Mouse (Mus musculus) MN1 (cell line): ENCODE results near the gene Ntrk2.

Experiments
- DNase-seq: peaks from one replicate; pipeline ENCODE4 v3.0.0-alpha.2; 2016; ENCODE audit warnings: low spot score

Gene Ntrk2

GRCm38 (mm10) chr13:59110107-59110506, 303.7 kb downstream of the Ntrk2 start:
- DNase-seq, result no peak

- no peak for DNase-seq
These were observed 308.3 kb downstream of the Ntrk2 start for GRCm38 (mm10) chr13:59114684-59115083.

GRCm38 (mm10) chr13:59115551-59115950, 309.2 kb downstream of the Ntrk2 start:
- no peak for DNase-seq

GRCm38 (mm10) chr13:59117233-59117632, 310.9 kb downstream of the Ntrk2 start:
- no peak for DNase-seq

GRCm38 (mm10) chr13:59119596-59120394, 313.4 kb downstream of the Ntrk2 start:
- DNase-seq, result no peak

- no peak for DNase-seq
These were observed 336.9 kb downstream of the Ntrk2 start for GRCm38 (mm10) chr13:59143141-59143744.

- DNase-seq, result no peak
These were observed 338.0 kb downstream of the Ntrk2 start for GRCm38 (mm10) chr13:59144321-59144856.

- DNase-seq, result no peak
These were observed 339.5 kb downstream of the Ntrk2 start for GRCm38 (mm10) chr13:59145677-59146555.

GRCm38 (mm10) chr13:59146616-59147015, 340.2 kb downstream of the Ntrk2 start:
- DNase-seq, result no peak

GRCm38 (mm10) chr13:59147976-59148375, 341.6 kb downstream of the Ntrk2 start:
- DNase-seq, result no peak

- no peak for DNase-seq
These were observed 342.4 kb downstream of the Ntrk2 start for GRCm38 (mm10) chr13:59148793-59149192.

GRCm38 (mm10) chr13:59164015-59164414, 357.6 kb downstream of the Ntrk2 start:
- DNase-seq, result no peak

GRCm38 (mm10) chr13:59173840-59174239, 367.5 kb downstream of the Ntrk2 start:
- DNase-seq, result no peak

GRCm38 (mm10) chr13:59176021-59176420, 369.7 kb downstream of the Ntrk2 start:
- DNase-seq, result no peak

GRCm38 (mm10) chr13:59176485-59176884, 370.1 kb downstream of the Ntrk2 start:
- no peak for DNase-seq

GRCm38 (mm10) chr13:59177003-59177402, 370.6 kb downstream of the Ntrk2 start:
- DNase-seq, result no peak

GRCm38 (mm10) chr13:59179986-59180385, 373.6 kb downstream of the Ntrk2 start:
- DNase-seq, result no peak

- DNase-seq, result no peak
These were observed 374.4 kb downstream of the Ntrk2 start for GRCm38 (mm10) chr13:59180781-59181180.

GRCm38 (mm10) chr13:59181188-59181947, 375.0 kb downstream of the Ntrk2 start:
- no peak for DNase-seq

GRCm38 (mm10) chr13:59182630-59183029, 376.3 kb downstream of the Ntrk2 start:
- no peak for DNase-seq
